Mouse (Mus musculus) kidney, adult 2 months (tissue): Measurements from ENCODE around the gene Trim62. TPM values are rescaled to one million over a fixed set of nuclear protein-coding genes. Genes with fewer than 3 reads are reported as not detected.

Experiments used
- DNase-seq: peaks from one replicate; pipeline ENCODE4 v3.0.0; 2021
- H3K27ac ChIP-seq: fragments of 200-500 bp; 2 replicates; pipeline ENCODE4 v1.5.1; 2012; ENCODE audit warnings: low read depth, low read length, control low read depth, inconsistent platforms; ENCODE audit not compliant: insufficient read depth
- H3K27me3 ChIP-seq: fragments of 200-500 bp; replicated peaks from 2 replicates; pipeline ENCODE4 v1.6.1; 2012; ENCODE audit warnings: mild to moderate bottlenecking, moderate library complexity, low read length, inconsistent platforms; ENCODE audit not compliant: control insufficient read depth, insufficient read depth
- H3K36me3 ChIP-seq: fragments of 200-500 bp; 2 replicates; pipeline ENCODE4 v1.6.1; 2012; ENCODE audit warnings: mild to moderate bottlenecking, moderate library complexity, low read length, inconsistent platforms; ENCODE audit not compliant: control insufficient read depth, insufficient read depth
- H3K4me1 ChIP-seq: fragments of 200-500 bp; 2 replicates; pipeline ENCODE4 v1.6.1; 2011; ENCODE audit warnings: low read length; ENCODE audit not compliant: control insufficient read depth, insufficient read depth
- H3K4me3 ChIP-seq: fragments of 200-500 bp; 2 replicates; pipeline ENCODE4 v1.5.1; 2011; ENCODE audit warnings: mild to moderate bottlenecking, low read depth, low read length, control low read depth; ENCODE audit not compliant: insufficient read depth
- CTCF ChIP-seq: fragments of 200-500 bp; conservative IDR thresholded peaks from 2 replicates; pipeline ENCODE4 v1.5.1; 2011; ENCODE audit warnings: low read depth, mild to moderate bottlenecking, control low read depth, low read length, moderate library complexity, mixed read lengths; ENCODE audit not compliant: insufficient read depth, insufficient read length
- POLR2A ChIP-seq: fragments of 200-500 bp; IDR thresholded peaks from one replicate; pipeline ENCODE4 v1.6.1; 2011; ENCODE audit warnings: low read depth, low read length, control low read depth
- WGBS: fragments of 180-500 bp; shearing (Covaris S2); methylation state at CpG from one replicate; pipeline ENCODE4 v1.1.7; 2018; 5-methylcytosine and 5-hydroxymethylcytosine counted together
- polyA plus RNA-seq: library from polyadenylated mRNA; depleted of rRNA; stranded (reverse); fragments of >200 nt; gene quantifications from 2 replicates; pipeline ENCODE4 v1.2.3, GENCODE M21; 2012

Trim62 gene
- polyA plus RNA-seq, 1 experiment = 3.3 TPM

- Histone ChIP-seq H3K4me3 (no peak overlapping the region), H3K36me3 (no peaks in the 10 kb centered on the region), H3K4me1 (0 out of 2 replicates have a peak, but pooled peaks cover 2% of the 10 kb centered on the region), H3K27ac (no peak overlapping the region), H3K27me3 (no peaks in the 10 kb centered on the region)
- WGBS = 83% methylated on average over 8 of the region's 8 CpGs
- no peak for TF ChIP-seq CTCF
- TF ChIP-seq POLR2A = no peak
- no peak for DNase-seq
These were observed 19.0 kb downstream of the Trim62 start for GRCm38 (mm10) chr4:128902390-128902789.

GRCm38 (mm10) chr4:128904035-128904800 is 20.8 kb downstream of the Trim62 start:
- H3K4me1 ChIP-seq = no peaks in the 10 kb centered on the region
- no peaks in the 10 kb centered on the region for H3K36me3 ChIP-seq
- WGBS = 72% methylated on average over 8 of the region's 8 CpGs
- no peak overlapping the region for H3K4me3 ChIP-seq
- TF ChIP-seq CTCF (no peak), POLR2A (no peak)
- H3K27ac ChIP-seq = no peak overlapping the region
- H3K27me3 ChIP-seq = no peaks in the 10 kb centered on the region
- no peak for DNase-seq

GRCm38 (mm10) chr4:128905251-128905650 is 21.9 kb downstream of the Trim62 start:
- H3K4me1 ChIP-seq = no peaks in the 10 kb centered on the region
- no peak for DNase-seq
- H3K27me3 ChIP-seq = no peaks in the 10 kb centered on the region
- no peak overlapping the region for H3K4me3 ChIP-seq
- H3K36me3 ChIP-seq = no peaks in the 10 kb centered on the region
- 72% methylated on average over 8 of the region's 8 CpGs for WGBS
- TF ChIP-seq POLR2A (no peak), CTCF (no peak)
- H3K27ac ChIP-seq = no peak overlapping the region

GRCm38 (mm10) chr4:128906757-128907156 is 23.4 kb downstream of the Trim62 start:
- H3K4me3 ChIP-seq = no peak overlapping the region
- 64% methylated on average over 8 of the region's 8 CpGs for WGBS
- H3K36me3 ChIP-seq = no peaks in the 10 kb centered on the region
- no peak overlapping the region for H3K27ac ChIP-seq
- H3K27me3 ChIP-seq = no peaks in the 10 kb centered on the region
- TF ChIP-seq POLR2A (no peak), CTCF (no peak)
- no peaks in the 10 kb centered on the region for H3K4me1 ChIP-seq
- no peak for DNase-seq

- TF ChIP-seq CTCF (no peak), POLR2A (no peak)
- 66% methylated on average over 12 of the region's 12 CpGs for WGBS
- no peak for DNase-seq
- Histone ChIP-seq H3K27ac (no peak overlapping the region), H3K36me3 (no peaks in the 10 kb centered on the region), H3K27me3 (no peaks in the 10 kb centered on the region), H3K4me1 (no peaks in the 10 kb centered on the region), H3K4me3 (no peak overlapping the region)
These were observed 24.0 kb downstream of the Trim62 start for GRCm38 (mm10) chr4:128907238-128907968.

- WGBS = 66% methylated on average over 24 of the region's 24 CpGs
- no peaks in the 10 kb centered on the region for H3K36me3 ChIP-seq
- TF ChIP-seq POLR2A = no peak
- TF ChIP-seq CTCF = peak; percentile 81
- no peaks in the 10 kb centered on the region for H3K27me3 ChIP-seq
- H3K27ac ChIP-seq = no peak overlapping the region
- DNase-seq = peak; percentile 46
- H3K4me3 ChIP-seq = no peak overlapping the region
- no peaks in the 10 kb centered on the region for H3K4me1 ChIP-seq
These were observed 25.4 kb downstream of the Trim62 start for GRCm38 (mm10) chr4:128908586-128909377.

- WGBS = 88% methylated on average over 14 of the region's 14 CpGs
- TF ChIP-seq CTCF = no peak
- no peak for TF ChIP-seq POLR2A
- DNase-seq = no peak
- H3K4me3 ChIP-seq = no peak overlapping the region
- H3K36me3 ChIP-seq = no peaks in the 10 kb centered on the region
- no peaks in the 10 kb centered on the region for H3K27me3 ChIP-seq
- H3K27ac ChIP-seq = no peak overlapping the region
- no peaks in the 10 kb centered on the region for H3K4me1 ChIP-seq
These were observed 26.0 kb downstream of the Trim62 start for GRCm38 (mm10) chr4:128909378-128909831.
